Mouse (Mus musculus): ENCODE results near the gene Coa4.

DNA sequence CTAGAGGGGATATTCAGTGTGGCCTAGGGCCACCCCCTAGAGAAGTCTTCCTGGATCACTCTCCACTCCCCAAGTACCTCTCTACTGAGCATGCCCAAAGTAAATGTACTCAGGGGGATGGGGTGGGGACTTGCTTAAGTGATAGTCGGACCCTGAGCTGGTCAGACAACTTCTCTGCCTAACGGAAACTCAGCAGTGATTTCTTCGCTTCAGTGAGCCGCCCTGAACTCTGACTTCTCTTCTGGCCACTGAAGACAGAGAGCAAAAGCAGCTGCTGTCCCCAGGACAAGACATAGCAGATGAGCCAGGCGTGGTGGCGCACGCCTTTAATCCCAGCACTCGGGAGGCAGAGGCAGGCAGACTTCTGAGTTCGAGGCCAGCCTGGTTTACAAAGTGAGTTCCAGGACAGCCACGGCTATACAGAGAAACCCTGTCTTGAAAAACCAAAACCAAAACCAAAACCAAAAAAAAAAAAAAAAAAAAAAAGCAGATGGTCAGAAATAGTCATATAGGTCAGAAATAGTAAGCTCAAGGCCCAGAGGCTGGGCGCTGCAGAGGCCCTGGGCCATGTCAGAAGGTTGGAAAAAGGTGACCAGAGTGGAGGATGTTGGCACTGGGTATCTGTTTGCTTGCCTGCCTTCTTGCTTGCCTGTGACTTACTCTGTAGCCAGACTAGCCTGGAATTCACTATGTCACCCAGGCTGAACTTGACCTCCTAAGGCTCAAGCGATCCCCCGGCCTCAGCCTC is 32.0 kb upstream of the Coa4 start:
- TF ChIP-seq CTCF (IDR thresholded peaks at IDR 0.05; ENCODE audit: borderline replicate concordance, insufficient read depth, low read depth, low read length) (no peak), POLR2A (IDR thresholded peaks at IDR 0.05; ENCODE audit: borderline replicate concordance, insufficient read depth, low read length) (no peak)
